Mouse (Mus musculus): ENCODE data around the gene Alkbh4. TPM values are rescaled to one million over a fixed set of nuclear protein-coding genes. Genes with fewer than 3 reads are reported as not detected.

Alkbh4 gene
- polyA plus RNA-seq, 1 experiment from 2014 or later, result 24.9 TPM

DNA sequence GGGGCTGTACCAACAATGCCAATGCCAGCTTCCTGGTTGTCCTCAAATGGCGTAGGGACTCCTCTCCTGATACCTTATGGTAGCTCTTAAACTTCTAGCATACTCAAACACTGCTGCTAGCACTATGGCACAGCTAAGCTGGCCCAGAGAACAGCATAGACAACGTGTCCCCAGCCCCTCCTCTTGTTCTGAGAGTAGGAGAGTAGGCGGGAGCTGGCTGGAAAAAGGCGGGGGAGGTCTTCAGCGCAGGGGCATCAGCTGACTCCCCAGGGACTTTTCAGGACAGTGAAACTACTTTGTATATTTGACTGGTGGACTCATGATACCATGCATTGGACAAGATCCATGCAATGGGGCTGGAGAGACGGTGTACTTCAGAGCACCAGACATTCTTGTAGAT, 46.1 kb downstream of the Alkbh4 start:
- Histone ChIP-seq H3K36me3 (ENCODE audit: control insufficient read depth, insufficient read depth, low read length) (peaks cover 38% of the 10 kb centered on the region), H3K4me2 (no peak overlapping the region), H3K9ac (ENCODE audit: low read depth, low read length) (no peak overlapping the region), H3K27ac (ENCODE audit: low read depth, low read length) (no peak overlapping the region), H3K4me3 (ENCODE audit: low read depth, low read length) (no peak overlapping the region), H3K27me3 (replicated peaks; ENCODE audit: control insufficient read depth, insufficient read depth, low read length) (no peaks in the 10 kb centered on the region), H3K4me1 (replicated peaks; ENCODE audit: control insufficient read depth, insufficient read depth, low read length) (peaks cover 11% of the 10 kb centered on the region), H3K9me3 (ENCODE audit: control insufficient read depth, low read length) (no peaks in the 10 kb centered on the region)
- DNase-seq (ENCODE audit: low spot score) (no peak), ATAC-seq (replicated peaks; ENCODE audit: low FRiP score) (no peak)
- WGBS, result 79% methylated on average over 6 of the region's 6 CpGs

DNA sequence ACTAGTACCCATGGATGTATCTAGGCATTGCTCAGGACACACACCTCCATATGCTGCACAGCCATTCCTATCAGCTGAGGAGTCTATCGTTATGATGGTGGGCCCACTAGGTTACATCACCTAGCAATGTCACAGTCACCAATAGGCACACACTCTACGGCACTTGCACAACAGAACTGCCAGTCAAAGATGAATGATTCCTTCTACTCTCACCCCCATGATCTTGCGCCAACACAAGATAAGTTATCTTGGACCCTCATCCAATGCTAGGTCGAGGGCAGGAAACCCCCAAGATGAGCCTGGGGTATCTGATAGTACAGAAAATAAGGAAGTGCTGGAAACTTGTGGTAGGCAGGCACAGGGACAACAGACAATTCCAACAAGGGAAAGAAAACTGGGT, 46.9 kb downstream of the Alkbh4 start:
- H3K9me3 ChIP-seq (ENCODE audit: control insufficient read depth, low read length), result no peaks in the 10 kb centered on the region
- 40% methylated on average over 4 of the region's 4 CpGs for WGBS
- H3K4me1 ChIP-seq (replicated peaks; ENCODE audit: control insufficient read depth, insufficient read depth, low read length), result peaks cover 11% of the 10 kb centered on the region
- DNase-seq (ENCODE audit: low spot score) (no peak), ATAC-seq (replicated peaks; ENCODE audit: low FRiP score) (no peak)
- H3K27ac ChIP-seq (ENCODE audit: low read depth, low read length), result no peak overlapping the region
- H3K27me3 ChIP-seq (replicated peaks; ENCODE audit: control insufficient read depth, insufficient read depth, low read length), result no peaks in the 10 kb centered on the region
- H3K36me3 ChIP-seq (ENCODE audit: control insufficient read depth, insufficient read depth, low read length), result peaks cover 41% of the 10 kb centered on the region
- no peak overlapping the region for H3K4me2 ChIP-seq
- H3K9ac ChIP-seq (ENCODE audit: low read depth, low read length), result no peak overlapping the region
- H3K4me3 ChIP-seq (ENCODE audit: low read depth, low read length), result no peak overlapping the region

DNA sequence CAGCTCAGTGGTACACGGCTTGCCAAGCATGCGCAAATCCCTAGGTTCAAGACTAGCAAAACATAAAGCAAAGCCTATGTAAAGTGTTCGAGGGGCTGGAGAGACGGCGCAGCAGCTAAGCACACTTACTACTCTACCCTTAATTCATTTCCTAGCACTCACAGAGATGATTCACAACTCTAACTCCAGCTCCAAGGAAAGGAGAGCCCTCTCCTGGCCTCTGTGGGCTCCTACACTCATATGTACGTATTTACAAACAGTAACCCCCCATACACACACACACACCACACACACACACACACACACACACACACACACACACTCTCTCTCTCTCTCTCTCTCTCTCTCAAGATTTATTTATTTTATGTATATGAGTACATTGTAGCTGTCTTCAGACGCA, 47.8 kb downstream of the Alkbh4 start:
- Histone ChIP-seq H3K9ac (ENCODE audit: low read depth, low read length) (no peak overlapping the region), H3K27ac (ENCODE audit: low read depth, low read length) (no peak overlapping the region), H3K4me1 (replicated peaks; ENCODE audit: control insufficient read depth, insufficient read depth, low read length) (peaks cover 11% of the 10 kb centered on the region), H3K4me3 (ENCODE audit: low read depth, low read length) (no peak overlapping the region), H3K9me3 (ENCODE audit: control insufficient read depth, low read length) (no peaks in the 10 kb centered on the region), H3K4me2 (no peak overlapping the region), H3K27me3 (replicated peaks; ENCODE audit: control insufficient read depth, insufficient read depth, low read length) (no peaks in the 10 kb centered on the region), H3K36me3 (ENCODE audit: control insufficient read depth, insufficient read depth, low read length) (peaks cover 42% of the 10 kb centered on the region)
- ATAC-seq (replicated peaks; ENCODE audit: low FRiP score) (no peak), DNase-seq (ENCODE audit: low spot score) (no peak)
- 81% methylated on average over 7 of the region's 7 CpGs for WGBS

DNA sequence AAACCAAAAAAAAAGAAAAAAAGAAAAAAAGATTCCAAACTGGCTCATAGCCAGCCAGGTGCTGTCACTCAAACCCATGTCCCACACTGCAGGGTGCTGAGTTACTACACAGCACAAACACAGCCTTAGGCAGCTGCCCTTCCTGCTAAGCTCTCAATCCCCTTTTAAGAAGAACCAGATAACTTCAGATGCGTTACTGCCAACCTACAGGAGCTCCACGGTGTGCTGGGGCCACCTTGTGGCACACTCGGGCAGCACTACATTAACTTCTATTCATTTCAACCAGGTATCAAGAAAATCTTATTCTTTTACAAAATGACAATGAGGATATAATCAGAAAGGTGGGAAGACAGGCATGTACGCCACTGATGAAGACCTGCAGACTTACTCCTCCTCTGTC, 50.8 kb downstream of the Alkbh4 start:
- WGBS, result 49% methylated on average over 4 of the region's 4 CpGs
- DNase-seq (ENCODE audit: low spot score), result no peak

More for the DNA sequence above, 50.8 kb downstream of the Alkbh4 start:
- Histone ChIP-seq H3K9ac (ENCODE audit: low read depth, low read length) (no peak overlapping the region), H3K36me3 (ENCODE audit: control insufficient read depth, insufficient read depth, low read length) (peaks cover 31% of the 10 kb centered on the region), H3K27me3 (replicated peaks; ENCODE audit: control insufficient read depth, insufficient read depth, low read length) (no peaks in the 10 kb centered on the region), H3K9me3 (ENCODE audit: control insufficient read depth, low read length) (no peaks in the 10 kb centered on the region), H3K4me2 (no peak overlapping the region), H3K27ac (ENCODE audit: low read depth, low read length) (no peak overlapping the region), H3K4me3 (ENCODE audit: low read depth, low read length) (no peak overlapping the region), H3K4me1 (replicated peaks; ENCODE audit: control insufficient read depth, insufficient read depth, low read length) (peaks cover 11% of the 10 kb centered on the region)
- no peak for ATAC-seq (replicated peaks; ENCODE audit: low FRiP score)

Small RNA genes within 50 kb of the gene (microRNA-seq; reads per million reads assigned to microRNA genes)
- not detected for gene Mir7035 (ENCODE audit: borderline number of aligned reads)

Other genes with a start within 250 kb of the Alkbh4 start
- 11.8 and 22.1 TPM in 2 replicates for gene Hspb1, start 248.2 kb upstream of the Alkbh4 start, polyA plus RNA-seq (2014; fragmentation: Nextera tagmentation; extraction: Ambion mirVana)
- 97.3 and 99.8 TPM in 2 replicates for gene Ywhag, start 201.5 kb upstream of the Alkbh4 start, polyA plus RNA-seq (2014; fragmentation: Nextera tagmentation; extraction: Ambion mirVana)
- gene Ssc4d, start 161.6 kb upstream of the Alkbh4 start, polyA plus RNA-seq (2014; fragmentation: Nextera tagmentation; extraction: Ambion mirVana), result 3.0 and 3.1 TPM in 2 replicates
- not detected in 2 replicates for gene Zp3, start 156.0 kb upstream of the Alkbh4 start, polyA plus RNA-seq (2014; fragmentation: Nextera tagmentation; extraction: Ambion mirVana)
- gene Dtx2, start 141.3 kb upstream of the Alkbh4 start, polyA plus RNA-seq (2014; fragmentation: Nextera tagmentation; extraction: Ambion mirVana), result 20.0 and 20.3 TPM in 2 replicates
- 15.2 and 16.6 TPM in 2 replicates for gene Upk3b, start 97.7 kb upstream of the Alkbh4 start, polyA plus RNA-seq (2014; fragmentation: Nextera tagmentation; extraction: Ambion mirVana)
- gene Upk3bl, start 81.7 kb upstream of the Alkbh4 start, polyA plus RNA-seq (2014; fragmentation: Nextera tagmentation; extraction: Ambion mirVana), result 0.78 and 0.97 TPM in 2 replicates
- gene Rasa4, start 52.2 kb upstream of the Alkbh4 start, polyA plus RNA-seq (2014; fragmentation: Nextera tagmentation; extraction: Ambion mirVana), result 1.7 TPM in 2 replicates
- 253 and 261 TPM in 2 replicates for gene Polr2j, start 19.5 kb upstream of the Alkbh4 start, polyA plus RNA-seq (2014; fragmentation: Nextera tagmentation; extraction: Ambion mirVana)
- gene Lrwd1, start 72 bp upstream of the Alkbh4 start, polyA plus RNA-seq (2014; fragmentation: Nextera tagmentation; extraction: Ambion mirVana), result 69.0 and 70.3 TPM in 2 replicates
- 7.4 and 9.0 TPM in 2 replicates for gene Orai2, start 34.6 kb downstream of the Alkbh4 start, polyA plus RNA-seq (2014; fragmentation: Nextera tagmentation; extraction: Ambion mirVana)
- gene Prkrip1, start 62.8 kb downstream of the Alkbh4 start, polyA plus RNA-seq (2014; fragmentation: Nextera tagmentation; extraction: Ambion mirVana), result 59.9 and 65.5 TPM in 2 replicates
- gene Sh2b2, start 110.4 kb downstream of the Alkbh4 start, polyA plus RNA-seq (2014; fragmentation: Nextera tagmentation; extraction: Ambion mirVana), result 3.4 and 4.6 TPM in 2 replicates